Mouse (Mus musculus): ENCODE results near the gene 1110032A03Rik. TPM values are rescaled to one million over a fixed set of nuclear protein-coding genes. Genes with fewer than 3 reads are reported as not detected.

1110032A03Rik gene
- polyA plus RNA-seq, 1 experiment from 2014 or later: 37.8 TPM

DNA sequence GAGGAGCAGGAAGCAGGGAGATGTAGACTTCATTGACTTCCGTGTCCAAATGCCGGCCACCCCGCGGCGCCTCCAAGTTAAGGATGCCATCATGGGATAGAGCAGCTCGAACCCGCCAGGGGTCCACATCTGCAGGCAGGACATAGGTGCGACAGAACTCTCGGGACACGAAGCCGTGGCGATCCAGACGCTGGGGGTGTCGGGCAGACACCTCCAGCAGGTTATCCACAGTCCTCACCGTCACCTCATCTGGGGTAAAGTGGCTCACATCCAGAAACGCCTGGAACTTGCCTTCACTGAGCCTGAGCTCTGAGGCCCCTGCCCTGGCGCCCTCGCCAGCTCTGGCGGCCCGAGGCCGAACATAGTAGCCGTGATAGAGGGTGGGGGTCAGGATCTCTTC, 24.0 kb downstream of the 1110032A03Rik start, which contains the start of gene Cryab:
Gene Cryab, plus strand, starts transcription at position 3 of the 400 bp plus-strand sequence.
- no peak for ATAC-seq (ENCODE audit: insufficient number of reproducible peaks, insufficient read depth, low FRiP score, low read depth)
- Histone ChIP-seq H3K9ac (replicated peaks; ENCODE audit: low read depth, low read length) (no peak within 1 kb of the TSS), H3K36me3 (ENCODE audit: control insufficient read depth, insufficient read depth, low read length) (no peaks in the 10 kb centered on the region), H3K9me3 (ENCODE audit: control insufficient read depth, low read depth, low read length) (no peaks in the 10 kb centered on the region), H3K27me3 (ENCODE audit: control insufficient read depth, insufficient read depth, low read length) (no peaks in the 10 kb centered on the region), H3K27ac (ENCODE audit: low read length) (peak within 1 kb of the TSS; percentile 52; the same call in 1 of the 2 replicates), H3K4me3 (ENCODE audit: low read depth, low read length) (no peak within 1 kb of the TSS), H3K4me1 (ENCODE audit: control insufficient read depth, insufficient read depth, low read length) (peaks cover 9% of the 10 kb centered on the region; the same call in 1 of the 2 replicates), H3K4me2 (replicated peaks; ENCODE audit: low read depth, low read length) (0 out of 2 replicates have a peak within 1 kb of the TSS, but pooled peaks have one; percentile 10)
- 67% methylated on average over 22 of the region's 22 CpGs for WGBS

DNA sequence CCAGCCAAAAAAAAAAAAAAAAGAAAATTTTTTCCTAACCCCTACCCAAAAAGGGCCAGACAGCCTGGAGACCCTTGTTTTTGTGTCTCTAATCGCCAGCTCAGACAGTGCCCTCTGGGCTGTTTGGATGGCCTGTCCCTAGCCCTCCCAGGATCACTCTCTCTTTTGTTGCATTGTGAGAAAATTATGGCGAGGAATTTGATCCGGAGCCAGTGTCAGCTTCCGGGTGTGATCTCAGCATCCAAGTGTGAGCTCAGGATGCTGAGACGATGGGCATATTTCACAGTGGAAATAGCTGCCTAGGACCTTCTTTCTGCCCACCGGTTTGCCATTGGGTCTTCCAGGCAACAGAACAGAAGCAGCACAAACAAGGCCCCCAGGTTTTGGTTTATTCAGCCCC, 24.6 kb downstream of the 1110032A03Rik start:
- no peak overlapping the region for H3K4me2 ChIP-seq (replicated peaks; ENCODE audit: low read depth, low read length)
- no peaks in the 10 kb centered on the region for H3K27me3 ChIP-seq (ENCODE audit: control insufficient read depth, insufficient read depth, low read length)
- no peak overlapping the region for H3K27ac ChIP-seq (ENCODE audit: low read length)
- H3K4me1 ChIP-seq (ENCODE audit: control insufficient read depth, insufficient read depth, low read length): peaks cover 9% of the 10 kb centered on the region; the same call in 1 of the 2 replicates
- no peaks in the 10 kb centered on the region for H3K36me3 ChIP-seq (ENCODE audit: control insufficient read depth, insufficient read depth, low read length)
- no peak overlapping the region for H3K9ac ChIP-seq (replicated peaks; ENCODE audit: low read depth, low read length)
- no peaks in the 10 kb centered on the region for H3K9me3 ChIP-seq (ENCODE audit: control insufficient read depth, low read depth, low read length)
- no peak overlapping the region for H3K4me3 ChIP-seq (ENCODE audit: low read depth, low read length)
- 72% methylated on average over 6 of the region's 6 CpGs for WGBS
- ATAC-seq (ENCODE audit: insufficient number of reproducible peaks, insufficient read depth, low FRiP score, low read depth): no peak

DNA sequence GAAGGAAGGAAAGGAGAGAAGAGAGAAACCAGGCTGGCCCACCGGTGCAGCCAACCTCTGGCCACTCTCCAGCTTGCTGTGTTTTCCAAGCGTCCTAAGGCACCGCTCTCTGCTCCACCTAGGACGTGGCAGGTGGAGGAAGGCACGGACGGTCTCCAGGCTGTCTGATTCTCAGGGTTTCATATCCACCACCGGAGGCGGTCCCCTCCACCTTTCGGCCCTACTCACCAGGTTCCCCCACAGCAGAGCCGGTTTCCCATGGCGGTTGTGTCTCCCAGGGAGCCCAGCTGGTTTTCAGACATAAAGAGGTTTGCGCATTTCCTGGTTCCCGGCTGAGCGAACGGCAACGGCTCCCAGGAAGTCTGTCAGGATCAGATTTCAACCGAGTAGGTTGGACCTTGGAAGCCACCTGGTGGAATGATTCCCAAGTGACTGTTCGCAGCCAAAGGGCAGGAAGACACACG, 29.1 kb downstream of the 1110032A03Rik start, which contains the start of gene 2310030G06Rik:
Gene 2310030G06Rik, minus strand, starts transcription at position 323 of the 464 bp plus-strand sequence.
- Histone ChIP-seq H3K4me3 (ENCODE audit: low read depth, low read length) (peak within 1 kb of the TSS; percentile 49), H3K4me1 (ENCODE audit: control insufficient read depth, insufficient read depth, low read length) (peaks cover 2% of the 10 kb centered on the region; the same call in 1 of the 2 replicates), H3K4me2 (replicated peaks; ENCODE audit: low read depth, low read length) (peak within 1 kb of the TSS; percentile 72), H3K27me3 (ENCODE audit: control insufficient read depth, insufficient read depth, low read length) (no peaks in the 10 kb centered on the region), H3K9me3 (ENCODE audit: control insufficient read depth, low read depth, low read length) (no peaks in the 10 kb centered on the region), H3K27ac (ENCODE audit: low read length) (peak within 1 kb of the TSS; percentile 85), H3K36me3 (ENCODE audit: control insufficient read depth, insufficient read depth, low read length) (no peaks in the 10 kb centered on the region), H3K9ac (replicated peaks; ENCODE audit: low read depth, low read length) (peak within 1 kb of the TSS; percentile 50)
- WGBS: 1% methylated on average over 19 of the region's 19 CpGs
- peak; percentile 90 for ATAC-seq (ENCODE audit: insufficient number of reproducible peaks, insufficient read depth, low FRiP score, low read depth)

DNA sequence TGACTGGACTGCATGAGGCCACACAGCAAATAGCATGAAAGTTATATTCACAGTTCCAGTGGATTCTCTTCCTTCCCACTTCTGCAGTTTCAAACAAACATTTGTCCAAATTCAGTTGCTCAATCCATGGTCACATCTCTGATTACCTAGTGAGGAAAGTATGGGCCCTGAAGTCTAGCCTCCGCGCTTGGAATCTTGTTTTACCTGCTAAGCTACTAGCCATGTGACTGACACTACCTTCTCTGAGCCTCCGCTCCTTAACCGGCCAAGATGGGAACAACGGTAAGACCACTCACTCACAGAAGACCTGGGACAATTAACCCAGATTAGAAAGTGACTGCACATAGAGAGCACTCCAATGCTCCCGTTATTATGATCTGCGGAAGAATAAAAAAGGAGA, 29.5 kb downstream of the 1110032A03Rik start:
- 8% methylated on average over 7 of the region's 7 CpGs for WGBS

DNA sequence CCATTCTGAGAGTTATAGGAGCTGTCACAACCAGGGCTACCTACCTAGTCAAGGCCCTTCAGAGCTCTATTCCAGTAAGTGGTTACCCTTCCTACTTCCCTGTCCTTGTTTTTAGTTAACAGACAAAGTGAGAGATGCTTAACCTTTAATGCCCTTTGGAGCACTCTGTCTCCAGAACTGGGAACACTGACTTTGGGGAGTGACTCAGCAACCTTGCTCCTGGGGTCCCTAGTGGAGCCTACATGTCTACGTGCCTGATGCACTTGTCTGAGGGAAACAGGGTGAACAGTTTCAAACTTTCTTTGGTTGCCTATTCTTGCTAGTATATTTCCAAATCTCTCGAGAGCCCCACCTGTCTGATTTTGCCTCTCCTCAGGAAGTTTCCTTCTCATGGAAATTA, 32.6 kb downstream of the 1110032A03Rik start:
- Histone ChIP-seq H3K27ac (ENCODE audit: low read length) (no peak overlapping the region), H3K4me1 (ENCODE audit: control insufficient read depth, insufficient read depth, low read length) (peaks cover 8% of the 10 kb centered on the region; the same call in 1 of the 2 replicates), H3K36me3 (ENCODE audit: control insufficient read depth, insufficient read depth, low read length) (no peaks in the 10 kb centered on the region), H3K4me2 (replicated peaks; ENCODE audit: low read depth, low read length) (no peak overlapping the region), H3K9me3 (ENCODE audit: control insufficient read depth, low read depth, low read length) (no peaks in the 10 kb centered on the region), H3K4me3 (ENCODE audit: low read depth, low read length) (no peak overlapping the region), H3K9ac (replicated peaks; ENCODE audit: low read depth, low read length) (no peak overlapping the region), H3K27me3 (ENCODE audit: control insufficient read depth, insufficient read depth, low read length) (no peaks in the 10 kb centered on the region)
- ATAC-seq (ENCODE audit: insufficient number of reproducible peaks, insufficient read depth, low FRiP score, low read depth): no peak
- 81% methylated on average over 2 of the region's 2 CpGs for WGBS

More for the DNA sequence above, 29.5 kb downstream of the 1110032A03Rik start:
- H3K36me3 ChIP-seq (ENCODE audit: control insufficient read depth, insufficient read depth, low read length): no peaks in the 10 kb centered on the region
- peak overlapping the region; percentile 85 for H3K27ac ChIP-seq (ENCODE audit: low read length)
- peak overlapping the region; percentile 72 for H3K4me2 ChIP-seq (replicated peaks; ENCODE audit: low read depth, low read length)
- peak overlapping the region; percentile 50 for H3K9ac ChIP-seq (replicated peaks; ENCODE audit: low read depth, low read length)
- H3K27me3 ChIP-seq (ENCODE audit: control insufficient read depth, insufficient read depth, low read length): no peaks in the 10 kb centered on the region
- peaks cover 2% of the 10 kb centered on the region; the same call in 1 of the 2 replicates for H3K4me1 ChIP-seq (ENCODE audit: control insufficient read depth, insufficient read depth, low read length)
- peak; percentile 74 for ATAC-seq (ENCODE audit: insufficient number of reproducible peaks, insufficient read depth, low FRiP score, low read depth)
- H3K9me3 ChIP-seq (ENCODE audit: control insufficient read depth, low read depth, low read length): no peaks in the 10 kb centered on the region
- H3K4me3 ChIP-seq (ENCODE audit: low read depth, low read length): peak overlapping the region; percentile 49

DNA sequence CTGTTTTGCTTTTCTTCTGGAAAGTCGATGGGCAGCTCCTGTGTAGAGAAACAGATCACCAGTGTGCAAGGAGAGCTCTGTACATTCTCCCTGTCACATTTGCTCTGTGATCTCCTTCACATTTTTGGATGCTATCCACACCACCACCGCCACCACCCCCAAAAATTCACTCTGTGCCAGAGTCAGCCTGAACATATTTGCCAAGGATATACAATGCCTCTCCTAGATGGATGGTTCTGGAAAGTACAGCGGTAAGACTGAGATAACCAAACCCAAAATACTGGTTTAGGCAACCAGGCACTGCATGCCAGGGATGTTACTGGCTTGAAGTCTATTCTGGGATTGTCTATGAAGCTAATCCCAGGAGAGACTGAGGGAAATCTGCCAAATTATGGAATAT, 33.1 kb downstream of the 1110032A03Rik start:
- H3K27me3 ChIP-seq (ENCODE audit: control insufficient read depth, insufficient read depth, low read length): no peaks in the 10 kb centered on the region
- H3K36me3 ChIP-seq (ENCODE audit: control insufficient read depth, insufficient read depth, low read length): no peaks in the 10 kb centered on the region
- no peak overlapping the region for H3K9ac ChIP-seq (replicated peaks; ENCODE audit: low read depth, low read length)
- no peak overlapping the region for H3K4me2 ChIP-seq (replicated peaks; ENCODE audit: low read depth, low read length)
- no peaks in the 10 kb centered on the region for H3K9me3 ChIP-seq (ENCODE audit: control insufficient read depth, low read depth, low read length)
- 88% methylated on average over 3 of the region's 3 CpGs for WGBS
- no peak overlapping the region for H3K27ac ChIP-seq (ENCODE audit: low read length)
- no peak overlapping the region for H3K4me3 ChIP-seq (ENCODE audit: low read depth, low read length)
- peaks cover 8% of the 10 kb centered on the region; the same call in 1 of the 2 replicates for H3K4me1 ChIP-seq (ENCODE audit: control insufficient read depth, insufficient read depth, low read length)
- ATAC-seq (ENCODE audit: insufficient number of reproducible peaks, insufficient read depth, low FRiP score, low read depth): no peak

DNA sequence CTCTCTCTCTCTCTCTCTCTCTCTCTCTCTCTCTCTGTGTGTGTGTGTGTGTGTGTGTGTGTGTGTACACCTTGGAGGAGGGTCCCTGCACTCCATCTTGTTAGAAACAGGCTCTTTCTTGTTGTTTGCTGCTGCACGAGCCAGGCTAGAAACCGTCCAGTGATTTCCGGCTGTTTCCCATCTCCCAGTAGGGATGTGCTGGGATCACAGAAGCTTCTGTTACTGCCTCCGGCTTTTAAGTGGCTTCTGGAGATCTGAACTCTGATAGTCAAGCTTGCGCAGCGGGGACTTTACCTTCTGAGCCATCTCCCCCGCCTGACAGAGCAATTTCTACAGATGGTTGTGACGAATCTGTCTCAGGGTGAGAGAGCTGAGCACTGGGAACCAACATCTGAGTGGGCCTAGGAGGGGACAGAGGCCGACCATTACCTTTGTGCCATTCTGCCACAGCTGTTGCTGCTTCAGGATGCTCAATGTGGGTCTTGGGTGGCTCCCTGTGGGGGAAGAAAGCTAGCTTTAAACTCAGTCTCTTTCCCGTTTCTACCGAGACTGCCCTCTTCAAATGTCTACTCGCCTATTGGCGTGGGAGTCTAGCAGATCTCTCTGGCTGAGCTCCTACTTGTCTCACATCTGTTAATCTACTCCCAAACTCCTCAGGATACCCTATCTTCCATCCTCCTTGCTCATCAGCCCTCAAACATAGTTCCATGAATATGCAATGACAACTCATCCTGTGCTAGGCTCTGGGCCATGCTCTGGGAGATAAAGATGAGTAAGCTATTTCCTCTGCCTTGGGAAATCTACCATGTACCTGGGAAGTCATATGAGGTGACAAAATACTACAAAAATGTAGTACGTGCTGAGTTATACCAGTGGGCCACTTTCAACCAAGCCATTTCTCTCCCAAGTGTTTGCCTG, 34.2 kb downstream of the 1110032A03Rik start:
- H3K27ac ChIP-seq (ENCODE audit: low read length): no peak overlapping the region
- ATAC-seq (ENCODE audit: insufficient number of reproducible peaks, insufficient read depth, low FRiP score, low read depth): no peak
- H3K9ac ChIP-seq (replicated peaks; ENCODE audit: low read depth, low read length): no peak overlapping the region

More for the DNA sequence above, 34.2 kb downstream of the 1110032A03Rik start:
- WGBS: 86% methylated on average over 14 of the region's 14 CpGs
- Histone ChIP-seq H3K4me3 (ENCODE audit: low read depth, low read length) (no peak overlapping the region), H3K4me1 (ENCODE audit: control insufficient read depth, insufficient read depth, low read length) (0 out of 2 replicates have a peak, but pooled peaks cover 6% of the 10 kb centered on the region), H3K9me3 (ENCODE audit: control insufficient read depth, low read depth, low read length) (no peaks in the 10 kb centered on the region), H3K4me2 (replicated peaks; ENCODE audit: low read depth, low read length) (no peak overlapping the region), H3K27me3 (ENCODE audit: control insufficient read depth, insufficient read depth, low read length) (no peaks in the 10 kb centered on the region), H3K36me3 (ENCODE audit: control insufficient read depth, insufficient read depth, low read length) (no peaks in the 10 kb centered on the region)
